Mouse (Mus musculus) heart, adult 9 months (tissue): ENCODE data around the gene Fars2.
"Not testable (repeated sequence)": the region's sequence is repeated elsewhere in the genome, so short reads cannot be mapped to it uniquely, and the experiment has no call there.

Source experiments
- DNase-seq, 2 experiments: peaks; one replicate each; pipeline ENCODE4 v3.0.0; 2022; ENCODE audit warnings: low spot score in 2 of 2

Fars2 gene

GRCm38 (mm10) chr13:36460473-36460872 is 343.3 kb downstream of the Fars2 start:
- DNase-seq: no peak

- no peak for DNase-seq
These were observed 346.5 kb downstream of the Fars2 start for GRCm38 (mm10) chr13:36463669-36464068.

GRCm38 (mm10) chr13:36466076-36466475 is 348.9 kb downstream of the Fars2 start:
- DNase-seq: not testable (repeated sequence)

GRCm38 (mm10) chr13:36466515-36466921 is 349.3 kb downstream of the Fars2 start:
- no peak for DNase-seq

GRCm38 (mm10) chr13:36467849-36468248 is 350.6 kb downstream of the Fars2 start:
- DNase-seq: no peak

GRCm38 (mm10) chr13:36468963-36469362 is 351.8 kb downstream of the Fars2 start:
- DNase-seq: no peak

- DNase-seq: no peak
These were observed 352.4 kb downstream of the Fars2 start for GRCm38 (mm10) chr13:36469412-36470125.

GRCm38 (mm10) chr13:36477648-36478047 is 360.4 kb downstream of the Fars2 start:
- peak in 1 of 2 experiments; percentile 5 for DNase-seq

GRCm38 (mm10) chr13:36478243-36478642 is 361.0 kb downstream of the Fars2 start:
- DNase-seq: no peak

GRCm38 (mm10) chr13:36480101-36480500 is 362.9 kb downstream of the Fars2 start:
- no peak for DNase-seq

GRCm38 (mm10) chr13:36484391-36484790 is 367.2 kb downstream of the Fars2 start:
- no peak for DNase-seq

GRCm38 (mm10) chr13:36486756-36487155 is 369.5 kb downstream of the Fars2 start:
- DNase-seq: no peak

GRCm38 (mm10) chr13:36489365-36489764 is 372.2 kb downstream of the Fars2 start:
- DNase-seq: peak in 1 of 2 experiments; percentile 5

GRCm38 (mm10) chr13:36490612-36491011 is 373.4 kb downstream of the Fars2 start:
- DNase-seq: peak in 1 of 2 experiments; percentile 3

- no peak for DNase-seq
These were observed 375.2 kb downstream of the Fars2 start for GRCm38 (mm10) chr13:36492397-36492796.

GRCm38 (mm10) chr13:36493294-36493693 is 376.1 kb downstream of the Fars2 start:
- no peak for DNase-seq

- DNase-seq: no peak
These were observed 376.6 kb downstream of the Fars2 start for GRCm38 (mm10) chr13:36493762-36494161.

- DNase-seq: no peak
These were observed 378.8 kb downstream of the Fars2 start for GRCm38 (mm10) chr13:36495980-36496379.

- DNase-seq: peak; percentile 77 to 79
These were observed 380.1 kb downstream of the Fars2 start for GRCm38 (mm10) chr13:36497346-36497745.

GRCm38 (mm10) chr13:36500370-36500905 is 383.2 kb downstream of the Fars2 start:
- no peak for DNase-seq

- no peak for DNase-seq
These were observed 386.3 kb downstream of the Fars2 start for GRCm38 (mm10) chr13:36503551-36503950.

- no peak for DNase-seq
These were observed 386.8 kb downstream of the Fars2 start for GRCm38 (mm10) chr13:36503991-36504390.

GRCm38 (mm10) chr13:36505730-36506129 is 388.5 kb downstream of the Fars2 start:
- no peak for DNase-seq
